Mouse (Mus musculus) neural tube, embryonic 12.5 days (tissue): ENCODE data around the gene Rbm4b. TPM values are rescaled to one million over a fixed set of nuclear protein-coding genes. Genes with fewer than 3 reads are reported as not detected.
A peak's percentile ranks its signal among the peaks of the same experiment; 100 is the strongest.
"Not testable (repeated sequence)": the region's sequence is repeated elsewhere in the genome, so short reads cannot be mapped to it uniquely, and the experiment has no call there.

ENCODE experiments used
- ATAC-seq: fragments of 200-750 bp; cut with Nextera tagmentation; 2 replicates; pipeline ENCODE4 v1.8.0; 2017; ENCODE audit warnings: low read depth, mild to moderate bottlenecking, moderate TSS enrichment, moderate library complexity; ENCODE audit not compliant: low FRiP score
- H3K27ac ChIP-seq: fragments of 300-500 bp; sonication (generic); 2 replicates; pipeline ENCODE4 v1.5.1; 2016
- H3K27me3 ChIP-seq: fragments of 300-500 bp; sonication (generic); replicated peaks from 2 replicates; pipeline ENCODE4 v1.6.1; 2016; ENCODE audit warnings: mild to moderate bottlenecking
- H3K36me3 ChIP-seq: fragments of 300-500 bp; sonication (generic); 2 replicates; pipeline ENCODE4 v1.6.1; 2016; ENCODE audit warnings: mild to moderate bottlenecking
- H3K4me1 ChIP-seq: fragments of 300-500 bp; sonication (generic); 2 replicates; pipeline ENCODE4 v1.6.1; 2016
- H3K4me2 ChIP-seq: fragments of 300-500 bp; sonication (generic); replicated peaks from 2 replicates; pipeline ENCODE4 v1.6.1; 2016; ENCODE audit warnings: mild to moderate bottlenecking
- H3K4me3 ChIP-seq: fragments of 300-500 bp; sonication (generic); 2 replicates; pipeline ENCODE4 v1.5.1; 2016
- H3K9ac ChIP-seq: fragments of 300-500 bp; sonication (generic); 2 replicates; pipeline ENCODE4 v1.6.1; 2016; ENCODE audit warnings: mild to moderate bottlenecking
- H3K9me3 ChIP-seq: fragments of 300-500 bp; sonication (generic); 2 replicates; pipeline ENCODE4 v1.6.1; 2016; ENCODE audit warnings: mild to moderate bottlenecking
- WGBS: fragments of 180-500 bp; shearing (Covaris S2); methylation state at CpG from one replicate; pipeline ENCODE4 v1.1.7; 2016; 5-methylcytosine and 5-hydroxymethylcytosine counted together
- polyA plus RNA-seq: library from polyadenylated mRNA; unstranded; fragments of >200 nt; fragmentation: Nextera tagmentation; extraction: Ambion mirVana; gene quantifications from 2 replicates; pipeline ENCODE4 v1.2.1, GENCODE M21; 2016

Gene Rbm4b
- polyA plus RNA-seq, 1 experiment from 2014 or later, result 157 TPM

GRCm38 (mm10) chr19:4746611-4747010, 9.7 kb upstream of the Rbm4b start:
- Histone ChIP-seq H3K4me2 (no peak overlapping the region), H3K4me3 (no peak overlapping the region), H3K27me3 (no peaks in the 10 kb centered on the region), H3K9ac (no peak overlapping the region), H3K36me3 (peaks cover 90% of the 10 kb centered on the region), H3K27ac (no peak overlapping the region), H3K4me1 (no peaks in the 10 kb centered on the region), H3K9me3 (no peaks in the 10 kb centered on the region)
- ATAC-seq, result no peak
- 90% methylated on average over 14 of the region's 14 CpGs for WGBS

DNA sequence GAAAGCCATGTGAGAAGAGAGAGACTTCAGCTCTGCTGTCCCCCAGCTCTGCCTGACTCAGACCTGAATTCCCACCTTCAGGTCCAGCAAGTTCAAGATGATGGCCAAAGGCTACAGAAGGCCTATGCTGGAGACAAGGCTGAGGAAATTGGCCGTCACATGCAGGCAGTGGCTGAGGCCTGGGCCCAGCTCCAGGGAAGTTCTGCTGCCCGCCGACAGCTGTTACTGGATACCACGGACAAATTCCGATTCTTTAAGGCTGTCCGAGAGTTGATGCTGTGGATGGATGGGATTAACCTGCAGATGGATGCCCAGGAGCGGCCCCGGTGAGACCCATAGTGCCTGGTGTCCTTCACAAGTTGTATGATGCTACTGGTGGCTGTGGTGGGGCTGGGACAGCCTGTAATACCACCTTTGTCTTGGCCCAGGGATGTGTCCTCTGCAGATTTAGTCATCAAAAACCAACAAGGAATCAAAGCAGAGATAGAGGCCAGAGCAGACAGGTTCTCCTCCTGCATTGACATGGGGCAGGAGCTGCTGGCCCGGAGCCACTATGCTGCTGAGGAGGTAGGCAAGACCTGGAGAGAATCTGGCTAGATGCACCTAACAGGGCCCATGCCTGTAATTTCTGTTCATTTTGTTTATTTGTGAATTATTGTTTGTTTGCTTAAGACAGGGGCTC, 8.5 kb upstream of the Rbm4b start:
- Histone ChIP-seq H3K27ac (no peak overlapping the region), H3K27me3 (no peaks in the 10 kb centered on the region), H3K9me3 (no peaks in the 10 kb centered on the region), H3K4me3 (no peak overlapping the region), H3K36me3 (peaks cover 89% of the 10 kb centered on the region), H3K9ac (no peak overlapping the region), H3K4me2 (no peak overlapping the region), H3K4me1 (no peaks in the 10 kb centered on the region)
- ATAC-seq, result no peak
- 93% methylated on average over 9 of the region's 9 CpGs for WGBS

GRCm38 (mm10) chr19:4748493-4748892, 7.8 kb upstream of the Rbm4b start:
- ATAC-seq, result no peak
- Histone ChIP-seq H3K4me3 (no peak overlapping the region), H3K4me2 (no peak overlapping the region), H3K36me3 (peaks cover 93% of the 10 kb centered on the region), H3K4me1 (no peaks in the 10 kb centered on the region), H3K9ac (no peak overlapping the region), H3K9me3 (no peaks in the 10 kb centered on the region), H3K27me3 (no peaks in the 10 kb centered on the region), H3K27ac (no peak overlapping the region)
- 86% methylated on average over 10 of the region's 10 CpGs for WGBS

GRCm38 (mm10) chr19:4749975-4750374, 6.3 kb upstream of the Rbm4b start:
- 87% methylated on average over 6 of the region's 6 CpGs for WGBS
- no peak overlapping the region for H3K27ac ChIP-seq
- H3K36me3 ChIP-seq, result peaks cover 80% of the 10 kb centered on the region
- H3K27me3 ChIP-seq, result no peaks in the 10 kb centered on the region
- no peaks in the 10 kb centered on the region for H3K9me3 ChIP-seq
- no peak for ATAC-seq
- H3K4me1 ChIP-seq, result no peaks in the 10 kb centered on the region
- H3K9ac ChIP-seq, result no peak overlapping the region
- no peak overlapping the region for H3K4me3 ChIP-seq
- no peak overlapping the region for H3K4me2 ChIP-seq

- peak overlapping the region; percentile 71 for H3K27ac ChIP-seq
- under 1% methylated on average over 10 of the region's 10 CpGs for WGBS
- H3K9me3 ChIP-seq, result no peaks in the 10 kb centered on the region
- peaks cover 37% of the 10 kb centered on the region for H3K36me3 ChIP-seq
- H3K4me2 ChIP-seq, result peak overlapping the region; percentile 64
- peak overlapping the region; percentile 56 for H3K4me3 ChIP-seq
- H3K27me3 ChIP-seq, result no peaks in the 10 kb centered on the region
- peaks cover 16% of the 10 kb centered on the region for H3K4me1 ChIP-seq
- peak overlapping the region; percentile 53 for H3K9ac ChIP-seq
- ATAC-seq, result peak; percentile 86
These were observed 618 bp upstream of the Rbm4b start for GRCm38 (mm10) chr19:4755565-4756192.

GRCm38 (mm10) chr19:4756921-4757320, 624 bp downstream of the Rbm4b start:
- peak overlapping the region; percentile 64 for H3K4me2 ChIP-seq
- H3K4me1 ChIP-seq, result peaks cover 23% of the 10 kb centered on the region
- H3K27ac ChIP-seq, result peak overlapping the region; percentile 87
- H3K4me3 ChIP-seq, result peak overlapping the region; percentile 56
- no peaks in the 10 kb centered on the region for H3K27me3 ChIP-seq
- peak overlapping the region; percentile 76 for H3K9ac ChIP-seq
- H3K9me3 ChIP-seq, result no peaks in the 10 kb centered on the region
- no peak for ATAC-seq
- H3K36me3 ChIP-seq, result peaks cover 32% of the 10 kb centered on the region
- 4% methylated on average over 9 of the region's 9 CpGs for WGBS

- peaks cover 30% of the 10 kb centered on the region for H3K4me1 ChIP-seq
- H3K9me3 ChIP-seq, H3K4me3 ChIP-seq, H3K27me3 ChIP-seq, H3K9ac ChIP-seq, H3K27ac ChIP-seq, ATAC-seq: not testable (repeated sequence)
- peak overlapping the region; percentile 12 for H3K4me2 ChIP-seq
- WGBS, result 93% methylated on average over 8 of the region's 8 CpGs
- H3K36me3 ChIP-seq, result peaks cover 57% of the 10 kb centered on the region
These were observed 4.2 kb downstream of the Rbm4b start for GRCm38 (mm10) chr19:4760544-4760943.

GRCm38 (mm10) chr19:4762876-4763275, 6.6 kb downstream of the Rbm4b start:
- H3K36me3 ChIP-seq, result peaks cover 71% of the 10 kb centered on the region
- H3K27me3 ChIP-seq, result no peaks in the 10 kb centered on the region
- H3K4me3 ChIP-seq, result no peak overlapping the region
- H3K4me1 ChIP-seq, result peaks cover 26% of the 10 kb centered on the region
- no peak overlapping the region for H3K27ac ChIP-seq
- H3K9ac ChIP-seq, result no peak overlapping the region
- H3K4me2 ChIP-seq, result peak overlapping the region; percentile 20; the same call in 1 of the 2 replicates
- 73% methylated on average over 1 of the region's 1 CpGs for WGBS
- no peaks in the 10 kb centered on the region for H3K9me3 ChIP-seq
- no peak for ATAC-seq

DNA sequence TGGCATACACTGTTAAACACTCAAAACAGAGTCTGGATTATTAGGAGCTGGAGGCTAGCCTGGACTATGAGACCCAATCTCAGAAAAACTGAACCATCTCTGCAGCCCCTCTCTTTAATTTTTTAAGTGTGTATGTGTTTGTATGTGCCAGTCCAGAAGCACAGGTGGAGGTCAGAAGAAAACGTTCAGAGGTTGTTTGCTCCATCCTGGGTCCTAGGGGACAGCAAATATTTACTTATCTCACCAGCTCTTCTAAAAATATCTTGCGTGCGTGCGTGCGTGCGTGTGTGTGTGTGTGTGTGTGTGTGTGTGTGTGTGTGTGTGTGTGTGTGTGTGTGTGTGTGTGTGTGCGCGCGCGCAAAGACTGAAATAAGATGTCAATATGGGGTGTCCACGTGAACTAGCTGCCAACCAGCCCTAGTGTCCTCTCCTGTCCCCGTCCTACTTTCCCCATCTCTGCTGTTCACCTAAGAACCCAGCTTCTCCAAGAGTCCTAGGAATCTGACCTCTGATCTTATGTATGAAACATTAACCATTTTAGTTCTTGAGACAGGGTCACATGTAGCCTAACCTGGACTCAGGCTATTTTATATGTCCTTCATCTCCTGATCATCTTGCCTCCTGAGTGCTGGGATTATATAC, 11.3 kb downstream of the Rbm4b start:
- Histone ChIP-seq H3K27ac (no peak overlapping the region), H3K4me2 (no peak overlapping the region), H3K36me3 (peaks cover 73% of the 10 kb centered on the region), H3K9ac (no peak overlapping the region), H3K27me3 (no peaks in the 10 kb centered on the region), H3K4me1 (peaks cover 7% of the 10 kb centered on the region), H3K9me3 (no peaks in the 10 kb centered on the region), H3K4me3 (no peak overlapping the region)
- ATAC-seq, result no peak
- 96% methylated on average over 11 of the region's 12 CpGs for WGBS

GRCm38 (mm10) chr19:4772785-4773184, 16.5 kb downstream of the Rbm4b start:
- Histone ChIP-seq H3K4me3 (no peak overlapping the region), H3K27me3 (no peaks in the 10 kb centered on the region), H3K9ac (no peak overlapping the region), H3K4me2 (no peak overlapping the region), H3K27ac (no peak overlapping the region), H3K36me3 (peaks cover 59% of the 10 kb centered on the region), H3K9me3 (no peaks in the 10 kb centered on the region), H3K4me1 (no peaks in the 10 kb centered on the region)
- no peak for ATAC-seq
- 91% methylated on average over 3 of the region's 3 CpGs for WGBS

DNA sequence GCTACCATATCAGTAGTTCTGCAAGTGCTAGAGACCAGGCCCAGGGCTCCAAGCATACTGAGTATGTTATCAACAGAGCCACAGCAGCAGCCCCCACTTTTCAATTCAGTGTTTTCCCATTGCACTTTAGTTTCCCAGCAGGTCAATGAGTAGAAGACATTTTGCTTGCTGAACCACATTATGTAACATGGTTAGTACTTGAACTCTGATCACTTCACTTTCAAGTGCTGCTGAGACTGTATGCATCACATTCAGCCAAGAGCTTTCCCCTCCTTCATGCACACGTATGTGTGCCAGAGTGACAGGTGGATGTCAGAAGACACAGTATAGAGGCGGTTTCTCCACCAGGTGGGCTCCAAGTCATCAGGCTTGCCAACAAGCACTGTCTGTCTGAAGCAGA, 26.6 kb downstream of the Rbm4b start:
- Histone ChIP-seq H3K4me1 (peaks cover 5% of the 10 kb centered on the region; the same call in 1 of the 2 replicates), H3K9me3 (no peaks in the 10 kb centered on the region), H3K36me3 (peaks cover 65% of the 10 kb centered on the region), H3K4me3 (no peak overlapping the region), H3K9ac (no peak overlapping the region), H3K27me3 (no peaks in the 10 kb centered on the region), H3K4me2 (no peak overlapping the region), H3K27ac (no peak overlapping the region)
- ATAC-seq, result no peak
- 95% methylated on average over 2 of the region's 2 CpGs for WGBS

DNA sequence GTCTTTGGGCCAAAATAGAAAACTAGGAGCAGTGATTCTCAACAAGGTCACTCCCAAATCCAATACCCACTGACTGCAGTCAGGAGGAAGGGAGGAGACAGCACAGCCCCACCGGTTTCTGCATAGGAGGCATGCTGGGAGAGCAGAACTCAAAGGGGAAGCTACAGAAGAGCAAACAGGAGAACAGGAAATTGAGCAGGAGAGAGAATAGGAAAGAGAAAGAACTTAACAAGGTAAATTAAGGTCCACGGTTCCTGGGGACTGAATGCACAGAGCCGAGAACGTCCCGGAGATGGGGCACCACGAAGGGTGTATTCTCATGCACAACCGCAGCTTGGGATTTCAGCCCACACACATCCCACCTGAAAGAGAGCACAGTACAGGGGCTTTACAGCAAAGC, 28.9 kb downstream of the Rbm4b start:
- Histone ChIP-seq H3K36me3 (peaks cover 73% of the 10 kb centered on the region), H3K4me2 (no peak overlapping the region), H3K9ac (no peak overlapping the region), H3K4me3 (no peak overlapping the region), H3K27me3 (no peaks in the 10 kb centered on the region), H3K27ac (no peak overlapping the region), H3K9me3 (no peaks in the 10 kb centered on the region), H3K4me1 (peaks cover 13% of the 10 kb centered on the region)
- no peak for ATAC-seq
- 90% methylated on average over 7 of the region's 7 CpGs for WGBS
